Mouse (Mus musculus) liver, embryonic 16.5 days (tissue): ENCODE measurements at regions not wholly inside any gene's neighbourhood (a gene's known extent, or its start where the extent isn't known, plus 50 kb on each side); places are given as distances from the start of the nearest gene placed in this dataset.
"Not testable (repeated sequence)": the region's sequence is repeated elsewhere in the genome, so short reads cannot be mapped to it uniquely, and the experiment has no call there.

ENCODE experiments used
- ATAC-seq: fragments of 200-750 bp; cut with Nextera tagmentation; 2 replicates; pipeline ENCODE4 v1.8.0; 2017; ENCODE audit warnings: low read depth, mild to moderate bottlenecking, moderate number of reproducible peaks, moderate library complexity
- H3K27ac ChIP-seq: fragments of 300-500 bp; sonication (generic); 2 replicates; pipeline ENCODE4 v1.5.1; 2014; ENCODE audit warnings: mild to moderate bottlenecking, low read length
- H3K27me3 ChIP-seq: fragments of 300-500 bp; sonication (generic); 2 replicates; pipeline ENCODE4 v1.6.1; 2014; ENCODE audit warnings: low read depth, low read length, mixed read lengths; ENCODE audit not compliant: control insufficient read depth, insufficient read depth
- H3K36me3 ChIP-seq: fragments of 300-500 bp; sonication (generic); 2 replicates; pipeline ENCODE4 v1.6.1; 2014; ENCODE audit warnings: mild to moderate bottlenecking; ENCODE audit not compliant: control insufficient read depth, insufficient read depth
- H3K4me1 ChIP-seq: fragments of 300-500 bp; sonication (generic); 2 replicates; pipeline ENCODE4 v1.6.1; 2014; ENCODE audit warnings: low read depth, low read length, mixed read lengths; ENCODE audit not compliant: control insufficient read depth
- H3K4me2 ChIP-seq: fragments of 300-500 bp; sonication (generic); 2 replicates; pipeline ENCODE4 v1.6.1; 2014; ENCODE audit warnings: low read depth, low read length, mixed read lengths
- H3K4me3 ChIP-seq: fragments of 300-500 bp; sonication (generic); 2 replicates; pipeline ENCODE4 v1.5.1; 2014; ENCODE audit warnings: low read depth, mild to moderate bottlenecking, low read length
- H3K9ac ChIP-seq: fragments of 300-500 bp; sonication (generic); 2 replicates; pipeline ENCODE4 v1.6.1; 2014; ENCODE audit warnings: low read depth, low read length
- H3K9me3 ChIP-seq: fragments of 300-500 bp; sonication (generic); replicated peaks from 2 replicates; pipeline ENCODE4 v1.6.1; 2016; ENCODE audit warnings: low read length; ENCODE audit not compliant: control insufficient read depth
- WGBS: fragments of 180-500 bp; shearing (Covaris S2); extraction: QIAGEN DNeasy Blood & Tissue Kit; methylation state at CpG from one replicate; pipeline ENCODE4 v1.1.7; 2014; ENCODE audit not compliant: insufficient replicate concordance; 5-methylcytosine and 5-hydroxymethylcytosine counted together

- Histone ChIP-seq H3K9ac (no peak overlapping the region), H3K9me3 (no peaks in the 10 kb centered on the region), H3K36me3 (no peaks in the 10 kb centered on the region), H3K27me3 (no peaks in the 10 kb centered on the region), H3K27ac (no peak overlapping the region), H3K4me3 (no peak overlapping the region), H3K4me1 (no peaks in the 10 kb centered on the region), H3K4me2 (no peak overlapping the region)
- no peak for ATAC-seq
- WGBS: 83% methylated on average over 3 of the region's 3 CpGs
Observed at GRCm38 (mm10) chr1:164518866-164519265, 60.7 kb upstream of the Atp1b1 start.

DNA sequence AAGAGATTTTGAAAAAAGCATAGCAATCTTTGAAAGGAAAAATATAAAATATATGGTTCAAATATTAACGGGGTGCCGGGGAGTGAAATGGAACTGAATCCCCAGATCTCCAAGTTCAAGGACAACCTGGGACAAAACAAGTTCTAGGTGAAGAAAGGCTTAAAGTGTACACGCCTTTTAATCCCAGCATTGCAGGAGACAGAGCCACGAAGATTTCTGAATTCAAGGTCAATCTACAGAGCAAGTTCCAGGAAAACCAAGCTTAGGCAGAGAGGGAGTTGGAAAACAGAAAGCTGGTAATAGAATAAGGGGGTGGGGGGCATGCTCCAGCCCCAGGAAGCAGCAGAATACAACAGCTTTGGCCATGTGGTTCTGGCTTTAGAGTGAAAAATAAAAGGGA lies 60.2 kb upstream of the Atp1b1 start:
- H3K4me2 ChIP-seq: no peak overlapping the region
- no peaks in the 10 kb centered on the region for H3K36me3 ChIP-seq
- WGBS: 59% methylated on average over 4 of the region's 4 CpGs
- ATAC-seq: no peak
- no peaks in the 10 kb centered on the region for H3K9me3 ChIP-seq
- H3K27ac ChIP-seq: no peak overlapping the region
- no peaks in the 10 kb centered on the region for H3K27me3 ChIP-seq
- H3K9ac ChIP-seq: no peak overlapping the region
- H3K4me1 ChIP-seq: no peaks in the 10 kb centered on the region
- H3K4me3 ChIP-seq: no peak overlapping the region

DNA sequence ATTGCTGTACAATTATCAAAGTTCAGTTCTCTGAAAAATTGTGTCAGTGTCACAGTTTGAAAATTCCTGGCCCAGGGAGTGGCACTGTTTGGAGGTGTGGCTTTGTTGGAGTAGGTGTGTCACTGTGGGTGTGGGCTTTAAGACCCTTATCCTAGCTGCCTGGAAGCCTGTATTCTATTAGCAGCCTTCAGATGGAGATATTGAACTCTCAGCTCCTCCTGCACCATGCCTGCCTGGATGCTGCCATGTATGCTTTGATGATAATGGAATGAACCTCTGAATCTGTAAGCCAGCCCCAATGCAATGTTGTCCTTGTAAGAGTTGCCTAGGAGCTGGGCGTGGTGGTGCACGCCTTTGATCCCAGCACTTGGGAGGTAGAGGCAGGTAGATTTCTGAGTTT lies 59.2 kb upstream of the Atp1b1 start:
- not testable (repeated sequence) for H3K27me3 ChIP-seq, H3K4me3 ChIP-seq, H3K9me3 ChIP-seq, H3K4me2 ChIP-seq, H3K9ac ChIP-seq, H3K4me1 ChIP-seq, H3K36me3 ChIP-seq, H3K27ac ChIP-seq, ATAC-seq
- 77% methylated on average over 2 of the region's 2 CpGs for WGBS

- Histone ChIP-seq H3K27ac (no peak overlapping the region), H3K27me3 (no peaks in the 10 kb centered on the region), H3K9me3 (no peaks in the 10 kb centered on the region), H3K9ac (no peak overlapping the region), H3K36me3 (no peaks in the 10 kb centered on the region), H3K4me2 (no peak overlapping the region), H3K4me3 (no peak overlapping the region), H3K4me1 (no peaks in the 10 kb centered on the region)
- WGBS: 59% methylated on average over 7 of the region's 7 CpGs
- ATAC-seq: no peak
Observed at GRCm38 (mm10) chr1:164511628-164512385, 53.7 kb upstream of the Atp1b1 start.

GRCm38 (mm10) chr1:164509226-164509625 lies 51.1 kb upstream of the Atp1b1 start:
- H3K27me3 ChIP-seq: no peaks in the 10 kb centered on the region
- no peaks in the 10 kb centered on the region for H3K4me1 ChIP-seq
- no peak overlapping the region for H3K4me2 ChIP-seq
- H3K4me3 ChIP-seq: no peak overlapping the region
- no peak for ATAC-seq
- no peaks in the 10 kb centered on the region for H3K36me3 ChIP-seq
- H3K9me3 ChIP-seq: no peaks in the 10 kb centered on the region
- H3K9ac ChIP-seq: no peak overlapping the region
- H3K27ac ChIP-seq: no peak overlapping the region
- WGBS: 20% methylated on average over 1 of the region's 1 CpGs

DNA sequence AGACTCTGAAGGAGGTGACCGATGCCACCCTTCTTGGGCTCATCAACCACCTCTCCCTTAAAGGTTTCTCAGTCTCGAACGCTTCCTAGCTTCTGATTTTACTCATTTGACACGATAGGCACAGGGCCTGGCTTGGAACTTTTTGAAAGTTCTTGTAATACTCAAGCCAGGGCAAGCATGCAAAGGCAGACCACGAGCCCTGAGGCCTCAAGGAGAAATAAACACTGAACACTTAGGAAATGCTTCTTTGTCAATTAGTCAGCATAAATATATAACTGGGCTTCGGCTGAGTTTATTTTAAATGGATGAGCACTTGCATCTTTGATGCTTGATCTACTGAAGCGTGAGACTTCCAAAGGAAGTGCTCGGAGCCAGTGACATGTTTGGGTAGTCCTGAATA lies 50.4 kb upstream of the Atp1b1 start:
- no peaks in the 10 kb centered on the region for H3K36me3 ChIP-seq
- no peaks in the 10 kb centered on the region for H3K27me3 ChIP-seq
- no peak for ATAC-seq
- H3K4me1 ChIP-seq: no peaks in the 10 kb centered on the region
- 64% methylated on average over 8 of the region's 8 CpGs for WGBS
- H3K4me3 ChIP-seq: no peak overlapping the region
- no peaks in the 10 kb centered on the region for H3K9me3 ChIP-seq
- H3K27ac ChIP-seq: no peak overlapping the region
- H3K9ac ChIP-seq: no peak overlapping the region
- no peak overlapping the region for H3K4me2 ChIP-seq

DNA sequence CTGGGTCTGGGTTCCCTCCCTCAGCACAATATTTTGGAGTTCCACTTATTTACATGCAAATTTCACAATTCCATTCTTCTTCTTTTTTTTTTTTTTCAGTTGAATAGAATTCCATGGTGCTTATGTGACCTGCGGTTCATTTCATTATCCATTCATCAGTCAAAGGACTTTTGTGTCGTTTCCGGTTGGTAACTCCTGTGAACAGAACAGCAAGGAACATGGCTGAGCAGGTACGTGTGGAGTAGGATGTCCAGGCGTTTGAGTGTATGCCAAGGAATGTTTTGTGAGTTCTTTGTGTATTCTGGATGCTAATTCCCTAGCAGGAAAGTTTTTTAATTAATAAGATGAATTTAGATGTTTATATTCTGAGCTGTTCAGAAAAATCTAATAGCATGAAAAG lies 50.0 kb upstream of the Atp1b1 start:
- Histone ChIP-seq H3K4me1 (no peaks in the 10 kb centered on the region), H3K36me3 (no peaks in the 10 kb centered on the region), H3K27me3 (no peaks in the 10 kb centered on the region), H3K27ac (no peak overlapping the region), H3K9ac (no peak overlapping the region), H3K4me3 (no peak overlapping the region), H3K9me3 (no peaks in the 10 kb centered on the region), H3K4me2 (no peak overlapping the region)
- WGBS: 56% methylated on average over 5 of the region's 5 CpGs
- ATAC-seq: no peak
